Mouse (Mus musculus) intestine, embryonic 14.5 days (tissue): ENCODE data around the gene Ptprd. TPM values are rescaled to one million over a fixed set of nuclear protein-coding genes. Genes with fewer than 3 reads are reported as not detected.

ENCODE experiments used
- ATAC-seq: fragments of 200-750 bp; cut with Nextera tagmentation; replicated peaks from 2 replicates; pipeline ENCODE4 v1.8.0; 2017; ENCODE audit warnings: low read depth, moderate number of reproducible peaks, moderate TSS enrichment, moderate library complexity; ENCODE audit not compliant: low FRiP score, low TSS enrichment
- DNase-seq: peaks from one replicate; pipeline ENCODE4 v3.0.0-alpha.2; 2018; ENCODE audit warnings: low spot score
- H3K27ac ChIP-seq: fragments of 300-500 bp; sonication (generic); 2 replicates; pipeline ENCODE4 v1.5.1; 2014; ENCODE audit warnings: low read depth, mild to moderate bottlenecking, control low read depth
- H3K27me3 ChIP-seq: fragments of 300-500 bp; sonication (generic); replicated peaks from 2 replicates; pipeline ENCODE4 v1.6.1; 2014; ENCODE audit warnings: low read length, control low read depth; ENCODE audit not compliant: control insufficient read depth, insufficient read depth
- H3K36me3 ChIP-seq: fragments of 300-500 bp; sonication (generic); 2 replicates; pipeline ENCODE4 v1.6.1; 2014; ENCODE audit warnings: low read length, control low read depth; ENCODE audit not compliant: control insufficient read depth, insufficient read depth
- H3K4me1 ChIP-seq: fragments of 300-500 bp; sonication (generic); replicated peaks from 2 replicates; pipeline ENCODE4 v1.6.1; 2014; ENCODE audit warnings: low read length, control low read depth, mixed read lengths; ENCODE audit not compliant: control insufficient read depth, insufficient read depth
- H3K4me2 ChIP-seq: fragments of 300-500 bp; sonication (generic); 2 replicates; pipeline ENCODE4 v1.6.1; 2014; ENCODE audit warnings: low read length
- H3K4me3 ChIP-seq: fragments of 300-500 bp; sonication (generic); 2 replicates; pipeline ENCODE4 v1.5.1; 2014; ENCODE audit warnings: low read depth, low read length, control low read depth, mixed read lengths
- H3K9ac ChIP-seq: fragments of 300-500 bp; sonication (generic); 2 replicates; pipeline ENCODE4 v1.6.1; 2014; ENCODE audit warnings: mild to moderate bottlenecking, low read length
- H3K9me3 ChIP-seq: fragments of 300-500 bp; sonication (generic); 2 replicates; pipeline ENCODE4 v1.6.1; 2016; ENCODE audit warnings: low read length, control low read depth; ENCODE audit not compliant: control insufficient read depth
- WGBS: fragments of 180-500 bp; shearing (Covaris S2); extraction: QIAGEN DNeasy Blood & Tissue Kit; methylation state at CpG from one replicate; pipeline ENCODE4 v1.1.7; 2014; 5-methylcytosine and 5-hydroxymethylcytosine counted together
- polyA plus RNA-seq: library from polyadenylated mRNA; unstranded; fragments of >200 nt; fragmentation: Nextera tagmentation; extraction: Ambion mirVana; gene quantifications from 2 replicates; pipeline ENCODE4 v1.2.1, GENCODE M21; 2014

The Ptprd gene
- polyA plus RNA-seq, 1 experiment from 2014 or later = 19.4 TPM

DNA sequence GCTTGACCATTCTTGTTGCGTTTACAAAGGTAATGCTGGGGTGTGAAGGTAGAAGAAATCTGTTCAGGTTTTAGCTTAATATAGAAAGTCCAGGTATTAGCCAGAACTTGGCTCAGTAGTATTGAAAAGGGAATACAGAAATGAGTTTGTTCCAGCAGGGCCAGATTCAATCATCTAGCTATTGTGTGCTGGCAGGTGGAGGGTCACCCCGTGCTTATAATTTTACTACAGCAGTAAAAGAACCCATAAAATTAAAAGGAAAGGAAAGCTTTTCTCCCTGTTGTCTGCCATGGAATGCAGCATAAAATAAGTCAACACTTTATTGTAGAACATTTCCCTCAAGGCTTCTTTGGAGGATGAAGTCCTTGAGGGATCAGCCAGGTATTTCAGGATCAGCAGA is 1558.8 kb downstream of the Ptprd start:
- no peak for DNase-seq
- H3K27me3 ChIP-seq = no peaks in the 10 kb centered on the region
- no peaks in the 10 kb centered on the region for H3K9me3 ChIP-seq
- no peaks in the 10 kb centered on the region for H3K4me1 ChIP-seq
- H3K4me2 ChIP-seq = no peak overlapping the region
- no peaks in the 10 kb centered on the region for H3K36me3 ChIP-seq
- no peak overlapping the region for H3K4me3 ChIP-seq
- H3K9ac ChIP-seq = no peak overlapping the region
- no peak overlapping the region for H3K27ac ChIP-seq
- no peak for ATAC-seq
- 73% methylated on average over 2 of the region's 2 CpGs for WGBS

DNA sequence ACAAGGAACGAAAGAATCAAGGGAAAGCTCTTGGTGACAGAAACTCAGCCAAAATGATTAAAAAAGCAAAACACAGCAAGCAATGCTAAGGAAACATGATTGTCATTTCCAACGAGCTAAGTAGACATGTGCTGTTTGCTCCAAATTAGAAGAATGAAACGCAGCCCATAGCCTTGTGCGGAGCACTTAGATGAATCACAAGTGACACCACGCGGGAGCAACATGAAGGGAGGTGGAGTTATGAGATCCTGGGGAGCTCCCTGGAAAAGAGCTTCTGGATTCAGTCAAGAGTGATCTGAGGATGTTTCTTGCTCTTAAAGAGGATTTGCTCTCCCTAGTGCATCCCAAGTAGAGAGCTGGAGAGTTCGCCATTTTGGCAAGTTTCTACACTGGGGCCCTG is 1590.0 kb downstream of the Ptprd start:
- no peak overlapping the region for H3K9ac ChIP-seq
- H3K4me1 ChIP-seq = no peaks in the 10 kb centered on the region
- H3K4me2 ChIP-seq = no peak overlapping the region
- H3K27me3 ChIP-seq = no peaks in the 10 kb centered on the region
- H3K27ac ChIP-seq = no peak overlapping the region
- 53% methylated on average over 7 of the region's 7 CpGs for WGBS
- H3K9me3 ChIP-seq = no peaks in the 10 kb centered on the region
- H3K4me3 ChIP-seq = no peak overlapping the region
- DNase-seq = no peak
- no peak for ATAC-seq
- H3K36me3 ChIP-seq = no peaks in the 10 kb centered on the region

DNA sequence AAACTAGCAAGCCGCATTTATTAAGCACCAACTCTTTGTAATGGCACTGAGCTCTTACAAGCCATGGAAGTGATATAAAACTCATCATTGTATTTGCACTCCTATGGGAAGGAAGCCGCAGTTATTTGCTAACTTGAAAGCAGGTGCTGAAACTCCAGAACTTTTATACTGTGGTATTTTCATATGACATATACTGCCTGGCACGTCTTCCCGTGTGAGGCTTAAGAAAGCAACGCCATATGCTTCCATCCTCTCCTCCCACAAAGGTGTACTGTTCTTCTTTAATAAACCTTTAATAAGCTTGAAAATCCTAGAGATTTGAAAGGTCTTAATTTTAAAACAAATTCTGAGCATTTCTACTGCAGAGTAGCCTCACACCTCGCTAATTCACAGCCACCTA is 1595.1 kb downstream of the Ptprd start:
- Histone ChIP-seq H3K27ac (no peak overlapping the region), H3K4me2 (no peak overlapping the region), H3K27me3 (no peaks in the 10 kb centered on the region), H3K9ac (no peak overlapping the region), H3K4me3 (no peak overlapping the region), H3K4me1 (no peaks in the 10 kb centered on the region), H3K36me3 (no peaks in the 10 kb centered on the region), H3K9me3 (no peaks in the 10 kb centered on the region)
- no peak for ATAC-seq
- 90% methylated on average over 6 of the region's 6 CpGs for WGBS
- no peak for DNase-seq

DNA sequence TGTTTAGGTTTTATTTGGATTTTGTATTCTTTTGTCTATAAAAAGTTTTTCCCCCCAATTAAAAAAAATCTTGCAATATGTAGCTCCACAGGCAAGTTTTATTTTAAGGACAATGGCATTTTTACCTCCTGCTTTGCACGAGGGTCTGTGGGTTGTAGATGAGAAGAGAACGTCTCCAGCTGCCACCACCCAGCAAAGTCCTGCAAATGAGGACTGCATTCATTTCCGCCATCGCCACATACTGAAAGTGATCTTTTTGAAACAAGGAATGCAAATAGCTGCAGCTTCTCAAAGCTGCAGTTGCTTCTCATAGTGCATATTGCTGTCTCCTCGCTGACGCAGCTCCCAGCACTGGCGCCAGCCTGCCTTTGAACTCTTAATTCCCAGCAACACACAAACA is 1603.5 kb downstream of the Ptprd start:
- no peak overlapping the region for H3K27ac ChIP-seq
- peaks cover 5% of the 10 kb centered on the region; the same call in 1 of the 2 replicates for H3K4me1 ChIP-seq
- no peaks in the 10 kb centered on the region for H3K9me3 ChIP-seq
- H3K27me3 ChIP-seq = no peaks in the 10 kb centered on the region
- no peak overlapping the region for H3K9ac ChIP-seq
- no peak overlapping the region for H3K4me3 ChIP-seq
- DNase-seq (no peak), ATAC-seq (no peak)
- H3K36me3 ChIP-seq = no peaks in the 10 kb centered on the region
- WGBS = 42% methylated on average over 7 of the region's 7 CpGs
- H3K4me2 ChIP-seq = peak overlapping the region; percentile 26; the same call in 1 of the 2 replicates

DNA sequence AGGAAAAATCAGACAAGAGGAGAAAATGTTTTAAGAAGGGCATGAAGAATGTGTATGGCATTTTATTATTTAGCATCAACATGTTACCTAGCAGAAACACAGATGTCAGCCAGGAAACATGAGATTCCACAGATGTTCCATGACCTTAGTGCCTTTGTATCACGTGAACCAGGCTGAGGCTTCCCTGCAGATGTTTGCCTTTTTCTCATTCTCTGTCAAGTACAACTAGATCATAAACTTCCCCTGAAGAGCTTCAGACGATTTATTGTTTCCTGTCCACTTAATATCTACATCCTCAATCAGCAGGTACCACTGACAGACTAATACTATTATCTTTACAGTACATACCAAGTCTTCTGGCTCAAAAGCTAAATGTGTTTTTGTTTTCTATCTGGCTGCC is 1605.0 kb downstream of the Ptprd start:
- DNase-seq (no peak), ATAC-seq (no peak)
- Histone ChIP-seq H3K9ac (no peak overlapping the region), H3K9me3 (no peaks in the 10 kb centered on the region), H3K4me1 (peaks cover 5% of the 10 kb centered on the region; the same call in 1 of the 2 replicates), H3K4me3 (no peak overlapping the region), H3K36me3 (no peaks in the 10 kb centered on the region), H3K27me3 (no peaks in the 10 kb centered on the region), H3K27ac (no peak overlapping the region), H3K4me2 (no peak overlapping the region)
- 15% methylated on average over 2 of the region's 2 CpGs for WGBS

DNA sequence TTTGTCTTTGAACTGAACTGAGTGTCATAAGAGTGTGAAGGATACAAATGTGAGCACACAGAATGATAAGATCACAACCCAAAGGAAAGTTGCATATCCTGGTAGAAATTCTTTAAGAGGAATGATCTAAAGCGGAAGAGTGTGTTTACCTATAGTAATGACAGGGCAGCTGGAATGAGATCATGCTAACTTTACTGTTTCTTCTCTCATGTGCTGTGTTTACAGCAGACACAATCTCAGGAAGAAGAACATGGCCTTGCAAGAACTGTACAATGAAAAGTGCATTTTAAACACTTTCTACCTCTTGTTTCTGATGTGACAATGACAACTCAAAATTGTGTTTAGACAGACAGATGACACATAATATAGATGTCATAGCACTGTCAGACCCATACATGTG is 1621.0 kb downstream of the Ptprd start:
- Histone ChIP-seq H3K27me3 (no peaks in the 10 kb centered on the region), H3K36me3 (no peaks in the 10 kb centered on the region), H3K4me1 (0 out of 2 replicates have a peak, but pooled peaks cover 2% of the 10 kb centered on the region), H3K9me3 (no peaks in the 10 kb centered on the region), H3K4me3 (no peak overlapping the region), H3K27ac (no peak overlapping the region), H3K4me2 (no peak overlapping the region), H3K9ac (no peak overlapping the region)
- ATAC-seq = no peak
- DNase-seq = no peak
- 44% methylated on average over 1 of the region's 1 CpGs for WGBS

DNA sequence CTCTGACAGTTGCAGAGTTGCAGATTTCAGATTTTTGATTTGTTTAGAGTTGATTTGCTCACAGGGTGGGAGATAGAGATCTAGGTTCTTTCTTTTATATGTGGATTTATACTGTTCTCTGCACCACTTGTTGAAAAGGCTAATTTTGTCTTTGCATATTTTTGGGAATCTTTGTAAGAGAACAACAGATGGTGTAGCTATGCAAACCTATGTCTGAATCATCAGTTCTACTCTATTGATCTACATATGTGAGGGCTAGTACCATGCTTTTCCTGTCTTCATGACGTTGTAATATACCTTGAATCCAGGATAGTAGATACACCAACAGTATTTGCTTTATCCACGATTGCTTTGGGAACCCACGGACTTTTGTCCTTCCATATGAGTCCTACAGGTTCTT is 1628.7 kb downstream of the Ptprd start:
- Histone ChIP-seq H3K9me3 (no peaks in the 10 kb centered on the region), H3K36me3 (no peaks in the 10 kb centered on the region), H3K4me1 (no peaks in the 10 kb centered on the region), H3K27me3 (no peaks in the 10 kb centered on the region), H3K4me2 (no peak overlapping the region), H3K4me3 (no peak overlapping the region), H3K9ac (no peak overlapping the region), H3K27ac (no peak overlapping the region)
- WGBS = 86% methylated on average over 3 of the region's 3 CpGs
- DNase-seq (no peak), ATAC-seq (no peak)

DNA sequence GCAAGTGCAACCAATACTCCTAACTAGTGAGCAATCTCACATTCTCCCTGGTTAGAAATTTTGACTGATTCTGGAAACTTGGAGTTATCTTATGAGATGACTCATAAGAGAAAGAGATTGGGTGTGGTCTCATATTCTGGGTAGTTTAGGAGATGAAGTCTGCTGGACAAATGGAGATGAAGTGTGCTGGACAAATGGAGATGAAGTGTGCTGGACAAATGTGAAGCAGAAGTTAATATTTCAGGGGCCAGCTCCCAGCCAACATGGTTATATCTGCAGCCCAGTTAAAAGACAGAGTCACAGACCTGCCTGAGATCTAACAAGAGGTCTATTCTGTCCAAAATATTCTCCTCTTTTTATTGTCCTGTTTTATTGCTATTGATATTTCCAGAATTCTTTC is 1645.8 kb downstream of the Ptprd start:
- Histone ChIP-seq H3K27ac (no peak overlapping the region), H3K36me3 (no peaks in the 10 kb centered on the region), H3K27me3 (no peaks in the 10 kb centered on the region), H3K4me1 (no peaks in the 10 kb centered on the region), H3K9ac (no peak overlapping the region), H3K9me3 (no peaks in the 10 kb centered on the region), H3K4me2 (no peak overlapping the region), H3K4me3 (no peak overlapping the region)
- DNase-seq (no peak), ATAC-seq (no peak)

DNA sequence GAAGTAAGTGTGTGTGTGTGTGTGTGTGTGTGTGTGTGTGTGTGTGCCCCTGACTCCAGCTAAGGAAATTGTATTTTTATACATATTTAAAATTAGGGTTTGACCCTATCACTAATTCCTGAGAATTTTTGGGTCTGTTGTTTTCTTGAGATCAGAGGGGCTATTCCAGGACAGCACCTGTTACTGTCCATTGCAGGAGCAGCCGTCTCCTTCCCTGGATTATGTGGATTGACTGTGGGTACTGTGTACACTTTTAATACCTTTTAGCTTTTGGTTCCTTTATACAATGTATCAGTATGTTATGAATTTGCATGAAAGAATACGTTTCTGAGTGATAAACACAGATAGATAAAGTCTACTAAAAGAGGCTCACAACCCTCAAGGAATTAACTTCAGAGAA is 1670.0 kb downstream of the Ptprd start:
- Histone ChIP-seq H3K9me3 (no peaks in the 10 kb centered on the region), H3K9ac (no peak overlapping the region), H3K4me1 (no peaks in the 10 kb centered on the region), H3K4me2 (no peak overlapping the region), H3K36me3 (no peaks in the 10 kb centered on the region), H3K27me3 (no peaks in the 10 kb centered on the region), H3K4me3 (no peak overlapping the region), H3K27ac (no peak overlapping the region)
- WGBS = 62% methylated on average over 2 of the region's 2 CpGs
- DNase-seq = no peak
- ATAC-seq = no peak
